Mouse (Mus musculus) adrenal gland (tissue): ENCODE data around the gene Mapk14.
"Not testable (repeated sequence)": the region's sequence is repeated elsewhere in the genome, so short reads cannot be mapped to it uniquely, and the experiment has no call there.

Experiments used
- intact Hi-C: fragments of 180-260 bp; cut with DNase I; formaldehyde crosslinking; loops from one replicate; pipeline ENCODE4 v1.15.1; 2025

Gene Mapk14

DNA sequence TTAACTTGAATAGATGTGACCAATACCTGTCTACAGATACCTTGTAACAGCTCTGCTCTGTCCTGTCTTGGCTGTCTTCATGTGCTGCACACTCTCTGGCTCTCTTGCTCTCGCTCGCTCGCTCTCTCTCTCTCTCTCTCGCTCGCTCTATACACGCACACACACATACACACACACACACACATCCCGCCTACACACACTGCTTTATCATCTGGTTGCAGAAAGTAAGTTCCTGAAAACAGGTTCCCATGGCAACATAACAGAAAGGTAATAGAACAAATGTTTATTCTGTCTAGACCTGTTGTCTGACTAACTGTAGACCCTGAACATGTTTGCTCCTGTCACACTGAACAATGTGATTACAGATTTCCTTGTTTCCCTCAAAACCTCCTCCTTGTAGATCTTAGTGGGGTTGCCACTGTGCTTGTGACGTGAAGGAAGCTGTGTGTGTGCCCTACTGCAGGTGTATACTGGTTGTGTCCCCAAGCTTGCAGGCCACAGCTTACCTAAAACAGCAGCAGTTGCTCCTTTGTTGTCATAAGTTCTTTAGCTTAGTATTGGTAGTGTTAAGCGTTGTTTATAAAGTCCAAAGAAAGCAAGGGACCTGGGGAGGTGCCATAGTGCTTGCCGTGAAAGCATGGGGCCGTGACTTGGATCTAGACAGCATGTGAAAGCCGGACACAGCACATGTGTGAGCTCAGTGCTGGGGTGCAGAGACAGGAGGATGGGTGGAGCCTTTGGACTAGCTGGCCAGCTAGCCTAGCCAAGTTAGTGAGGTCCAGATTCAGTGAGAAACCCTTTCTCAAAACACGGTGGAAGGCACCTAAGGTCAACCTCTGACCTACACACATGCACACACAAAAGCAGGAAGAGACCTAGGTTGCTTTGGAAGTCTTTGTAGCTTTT, 6.4 kb downstream of the Mapk14 start:
- intact Hi-C loops: loop anchor here (5.0 to 10.0 kb wide), 2 partner anchors 45 to 227 kb away; no protein-coding TSS in a partner anchor

DNA sequence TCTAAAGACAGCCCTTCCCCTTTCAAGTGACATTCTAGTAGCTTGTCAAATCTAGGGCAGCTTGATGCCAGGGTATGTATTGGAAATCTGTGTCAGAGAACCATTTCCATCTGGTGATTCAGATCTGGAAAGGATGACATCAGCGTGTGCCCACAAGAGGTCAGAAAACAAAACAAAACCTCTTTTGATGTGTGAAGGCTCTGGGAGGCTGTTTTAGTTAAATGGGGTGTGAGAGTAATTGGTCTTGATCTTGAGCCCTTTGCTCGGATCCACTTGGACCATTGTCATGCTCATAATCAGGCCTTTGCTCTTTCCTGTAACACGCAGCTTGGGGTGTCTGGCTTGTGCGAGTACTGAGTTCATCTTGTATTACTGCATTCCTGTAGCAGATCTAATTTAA, 7.1 kb downstream of the Mapk14 start:
- intact Hi-C loops: loop anchor here (5.0 to 10.0 kb wide), 2 partner anchors 44 to 227 kb away; no protein-coding TSS in a partner anchor

DNA sequence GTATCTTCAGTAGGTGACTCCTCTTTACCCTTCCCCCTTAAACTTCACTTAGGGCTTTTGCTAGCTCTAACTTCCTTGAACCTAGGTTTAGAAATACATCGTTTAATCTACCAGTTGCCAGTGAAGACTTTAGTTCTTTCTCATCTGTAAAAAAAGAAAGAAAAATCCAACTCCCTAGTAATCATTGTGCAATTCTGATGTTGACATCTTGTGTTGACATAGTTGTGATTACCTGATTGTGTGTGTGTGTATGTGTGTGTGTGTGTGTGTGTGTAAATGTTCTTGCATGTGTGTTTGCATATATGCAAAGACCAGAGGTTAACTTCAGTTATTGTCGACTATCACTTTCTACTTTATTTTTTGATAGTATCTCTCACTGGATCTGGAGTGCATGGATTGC, 7.5 kb downstream of the Mapk14 start:
- intact Hi-C loops: loop anchor here (5.0 to 10.0 kb wide), 2 partner anchors 44 to 226 kb away; no protein-coding TSS in a partner anchor

GRCm38 (mm10) chr17:28699789-28700188, 8.7 kb downstream of the Mapk14 start:
- intact Hi-C loops: loop anchor here (5.0 to 10.0 kb wide), 2 partner anchors 43 to 225 kb away; no protein-coding TSS in a partner anchor

DNA sequence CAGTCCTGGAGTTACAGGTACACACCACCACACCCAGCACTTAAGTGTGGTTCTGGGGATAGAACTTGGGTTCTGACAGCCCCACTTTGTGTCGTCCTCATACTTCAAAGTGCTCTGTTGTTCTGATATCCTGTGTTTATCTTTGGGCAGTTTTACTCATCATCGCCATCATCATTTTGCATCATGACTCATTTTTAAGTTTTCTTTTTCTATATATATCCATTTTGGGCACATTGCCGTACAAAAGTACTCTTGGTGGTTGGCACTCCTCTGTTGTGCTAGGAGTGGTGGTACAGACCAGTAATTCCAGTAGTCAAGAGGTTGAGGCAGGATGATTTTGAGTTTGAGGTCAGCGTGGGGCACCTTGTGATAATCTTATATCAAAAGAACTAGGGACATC, 10.0 kb downstream of the Mapk14 start:
- intact Hi-C loops: no loop called here

GRCm38 (mm10) chr17:28701737-28702136, 10.6 kb downstream of the Mapk14 start:
- intact Hi-C loops: no loop called here

DNA sequence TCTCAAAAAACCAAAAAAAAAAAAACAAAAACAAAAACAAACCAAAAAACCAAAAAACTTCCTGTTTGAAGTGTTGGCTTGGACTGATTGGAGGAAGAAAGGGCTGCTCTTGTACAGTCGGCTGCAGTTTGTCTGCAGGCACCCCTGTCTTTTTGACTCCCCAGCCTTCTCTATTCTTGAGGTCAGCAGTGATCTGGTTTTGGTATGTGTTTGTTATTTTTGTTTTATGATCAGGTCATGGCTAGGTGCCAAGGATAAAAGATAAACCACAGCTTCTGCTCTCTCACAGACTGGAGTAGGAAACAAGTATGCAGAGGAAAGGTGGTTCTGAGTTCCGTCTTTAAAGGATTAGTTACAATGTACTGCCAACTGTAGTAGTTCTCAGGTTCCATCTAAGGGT, 11.5 kb downstream of the Mapk14 start:
- intact Hi-C loops: no loop called here

GRCm38 (mm10) chr17:28706697-28707096, 15.6 kb downstream of the Mapk14 start:
- intact Hi-C loops: no loop called here

DNA sequence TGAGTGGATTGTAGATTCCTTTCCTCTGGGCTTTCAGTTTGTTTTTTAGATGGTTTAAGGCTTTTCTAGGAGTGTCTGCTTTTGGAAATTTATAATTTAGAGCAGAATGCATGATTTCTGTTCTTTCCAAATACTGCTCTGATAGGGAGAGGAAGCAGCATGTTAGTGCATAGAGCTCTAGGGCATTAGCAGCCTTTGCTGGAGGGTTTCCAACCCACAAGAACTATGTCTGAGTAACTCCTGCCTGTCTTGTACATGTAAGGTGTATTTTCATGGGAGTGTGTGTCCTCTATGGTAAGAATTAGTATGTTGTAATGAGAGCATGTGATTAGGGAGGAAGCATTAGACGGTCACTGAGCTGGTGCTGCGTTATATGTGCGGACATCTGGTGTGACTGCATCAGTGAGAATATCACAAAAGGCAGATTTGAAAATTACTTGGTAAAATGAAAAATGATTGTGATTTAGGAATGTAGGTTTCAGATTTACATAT, 16.1 kb downstream of the Mapk14 start:
- intact Hi-C loops: no loop called here

GRCm38 (mm10) chr17:28707816-28708215, 16.7 kb downstream of the Mapk14 start:
- intact Hi-C loops: no loop called here

- intact Hi-C loops: no loop called here
Observed at GRCm38 (mm10) chr17:28708989-28709388, 17.9 kb downstream of the Mapk14 start.

- intact Hi-C loops: no loop called here
Observed at GRCm38 (mm10) chr17:28709552-28710290, 18.6 kb downstream of the Mapk14 start.

GRCm38 (mm10) chr17:28710291-28710688, 19.2 kb downstream of the Mapk14 start:
- intact Hi-C loops: no loop called here

- intact Hi-C loops: no loop called here
Observed at GRCm38 (mm10) chr17:28711237-28711636, 20.1 kb downstream of the Mapk14 start.

DNA sequence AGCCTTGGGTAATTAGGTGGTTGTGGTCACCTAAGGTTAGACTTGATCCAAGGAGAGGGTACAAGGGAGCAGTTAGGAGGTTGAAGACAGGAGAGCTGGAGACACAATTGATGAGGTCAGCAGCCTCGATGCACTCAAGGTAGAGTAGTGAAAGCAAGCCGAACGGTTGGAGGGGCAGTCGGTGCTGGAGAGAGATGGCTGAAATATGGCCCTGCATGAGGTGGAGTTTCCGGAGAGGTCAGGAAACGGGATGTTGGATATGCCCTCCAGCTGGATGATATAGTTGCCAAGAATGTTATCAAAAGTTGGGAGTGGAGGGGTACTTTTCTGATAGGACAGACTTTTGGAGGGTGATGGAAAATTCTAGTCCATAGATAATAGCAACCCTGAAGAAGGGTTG, 21.2 kb downstream of the Mapk14 start:
- intact Hi-C loops: no loop called here

DNA sequence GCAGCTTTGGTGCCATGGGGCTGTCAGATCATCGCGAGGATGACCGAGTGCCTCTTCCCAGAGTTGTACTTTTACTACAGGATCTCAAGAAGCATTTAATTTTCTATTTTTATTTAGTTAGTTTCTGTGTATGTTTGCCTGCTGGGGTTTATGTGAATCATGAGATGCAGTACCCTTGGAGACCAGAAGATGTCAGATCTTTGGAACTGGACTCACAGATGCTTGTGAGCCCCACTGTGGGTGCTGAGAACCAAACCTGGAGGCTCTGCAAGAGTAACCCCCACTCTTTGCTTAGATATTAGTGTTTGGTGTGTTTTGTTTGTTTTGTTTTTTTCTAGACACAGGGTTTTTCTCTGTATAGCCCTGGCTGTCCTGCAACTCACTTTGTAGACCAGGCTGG, 22.9 kb downstream of the Mapk14 start:
- intact Hi-C loops: no loop called here

DNA sequence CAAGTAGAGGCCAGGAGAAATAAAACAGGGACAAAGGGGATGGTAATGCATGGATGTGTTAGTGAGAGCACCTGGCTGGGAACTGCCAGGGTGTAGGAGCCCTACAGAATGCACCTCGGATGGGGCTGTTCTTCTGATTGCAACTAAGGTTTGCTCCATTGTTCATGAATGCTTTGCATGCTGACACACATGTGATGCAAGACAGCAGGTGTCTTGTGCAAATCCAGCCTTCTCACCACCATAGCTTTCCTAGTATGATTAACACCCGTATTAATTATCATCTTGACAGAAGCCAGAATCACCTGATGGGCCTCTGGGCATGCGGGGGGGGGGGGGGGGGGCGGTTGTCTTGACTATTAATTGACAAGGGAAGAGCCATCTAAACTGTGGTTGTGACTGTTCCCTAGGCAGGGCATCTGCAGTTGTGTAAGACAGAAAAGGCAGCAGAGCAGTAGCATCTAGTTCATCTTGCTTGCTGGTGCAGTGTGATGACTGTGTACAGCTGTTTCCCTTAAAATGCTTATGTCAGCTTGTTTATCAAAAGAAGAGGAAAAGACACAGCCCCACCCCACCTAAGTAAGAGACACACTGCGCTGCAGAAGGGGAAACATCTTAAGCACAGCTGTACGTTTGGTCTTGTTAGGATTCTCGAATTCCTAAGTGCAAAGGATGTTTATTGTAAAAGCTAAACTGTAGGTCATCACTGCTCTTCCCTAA, 24.9 kb downstream of the Mapk14 start:
- intact Hi-C loops: no loop called here

DNA sequence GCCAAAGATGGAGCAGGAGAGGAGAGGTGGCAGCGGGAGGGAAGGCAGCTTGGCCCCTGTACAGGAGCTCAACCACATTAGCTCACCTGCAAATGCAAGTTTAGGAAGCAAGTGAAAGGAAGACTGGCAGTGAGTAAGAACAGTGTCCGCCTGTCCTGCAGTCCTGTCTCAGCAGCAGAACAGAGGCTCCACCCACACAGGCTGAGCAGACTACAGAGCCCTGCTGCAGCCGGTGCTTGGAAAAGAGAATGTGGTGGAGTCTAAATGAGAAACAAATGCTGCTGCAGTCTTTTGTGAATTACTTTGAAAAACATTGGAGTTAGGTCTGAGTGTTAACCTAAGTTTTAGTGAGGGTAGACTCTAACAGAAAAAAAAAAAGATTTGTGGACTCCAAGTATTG, 26.4 kb downstream of the Mapk14 start:
- intact Hi-C loops: no loop called here

- intact Hi-C loops: no loop called here
Observed at GRCm38 (mm10) chr17:28725783-28726182, 34.7 kb downstream of the Mapk14 start, which contains the start of gene AC170998.1. Gene AC170998.1, plus strand, starts transcription at chr17:28726083.

DNA sequence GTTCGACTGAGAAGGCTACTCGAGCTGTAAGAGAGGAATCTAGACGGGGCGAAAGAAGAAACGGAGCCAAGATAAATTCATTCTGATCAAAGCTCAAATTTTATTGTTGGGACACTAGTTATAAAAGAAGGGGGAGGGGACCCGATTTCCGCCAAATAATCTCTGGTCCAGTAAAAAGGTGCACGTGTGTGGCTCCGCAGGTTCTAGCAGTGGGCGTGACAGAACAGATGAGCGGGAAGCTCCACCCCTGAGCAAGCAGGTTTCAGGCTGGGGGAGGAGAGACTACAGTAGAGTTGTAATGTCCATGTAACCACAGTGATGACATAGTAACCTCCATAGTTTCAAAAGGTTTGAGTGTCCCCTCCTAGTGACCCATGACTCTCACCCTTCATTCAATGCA, 36.4 kb downstream of the Mapk14 start:
- intact Hi-C loops: not testable (repeated sequence)
